Mouse (Mus musculus) frontal cortex, adult 2 months (tissue): ENCODE measurements around the gene Krtap5-3. TPM values are rescaled to one million over a fixed set of nuclear protein-coding genes. Genes with fewer than 3 reads are reported as not detected.
"Not testable (repeated sequence)": the region's sequence is repeated elsewhere in the genome, so short reads cannot be mapped to it uniquely, and the experiment has no call there.

Source experiments
- DNase-seq, 2 experiments: peaks; one replicate each; pipeline ENCODE4 v3.0.0; 2022; ENCODE audit warnings: low spot score in 1 of 2; ENCODE audit errors: extremely low spot score in 1 of 2
- polyA plus RNA-seq: library from polyadenylated mRNA; depleted of rRNA; stranded (reverse); fragments of >200 nt; gene quantifications from 2 replicates; pipeline ENCODE4 v1.2.3, GENCODE M21; 2012; rRNA removed

Gene Krtap5-3
- polyA plus RNA-seq = 0.06 and 0.13 TPM in 2 replicates

DNA sequence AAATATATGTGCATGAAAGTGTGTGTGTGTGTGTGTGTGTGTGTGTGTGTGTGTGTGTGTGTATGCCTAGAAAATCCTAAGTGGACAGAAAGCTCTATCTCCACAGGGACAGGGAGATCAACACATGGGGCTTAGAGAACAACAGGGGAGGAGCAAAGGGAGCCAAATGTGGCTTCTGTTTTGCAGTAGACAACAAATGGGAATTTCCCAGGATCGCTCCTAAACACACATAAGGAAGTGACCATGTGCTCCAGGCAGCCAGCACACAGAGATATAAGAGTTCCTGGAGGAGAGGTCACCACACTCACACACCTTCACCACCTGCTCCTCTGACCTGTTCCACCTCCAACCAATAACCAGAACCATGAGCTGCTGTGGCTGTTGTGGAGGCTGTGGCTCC is at the start of gene Krtap5-3:
Krtap5-3 (plus strand) TSS at position 301 of the 400 bp plus-strand sequence.
- no peak for DNase-seq

- no peak for DNase-seq
Measured at GRCm38 (mm10) chr7:142152191-142152590, 49.0 kb upstream of the Krtap5-3 start.

DNA sequence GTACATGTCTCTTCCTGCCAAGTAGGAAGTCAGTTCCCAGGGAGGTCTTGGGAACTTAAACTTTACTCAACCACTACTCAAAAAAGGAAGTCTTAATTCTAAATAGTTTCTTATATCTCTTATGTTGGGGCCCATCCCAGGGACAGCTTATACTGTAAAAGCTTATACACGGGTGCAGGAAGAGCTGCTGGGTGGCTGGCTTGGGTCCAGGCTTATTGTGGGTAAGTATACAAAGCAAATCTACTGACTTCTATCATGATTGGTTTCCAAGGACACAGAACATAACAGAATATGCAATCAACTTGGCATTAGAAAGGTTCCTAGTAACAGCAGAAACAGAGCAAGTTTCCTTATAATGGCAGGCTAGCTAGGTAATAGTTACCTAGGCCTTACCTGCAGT is 45.9 kb upstream of the Krtap5-3 start:
- DNase-seq = no peak

- DNase-seq = not testable (repeated sequence)
Measured at GRCm38 (mm10) chr7:142157013-142157412, 44.2 kb upstream of the Krtap5-3 start, which contains the start of gene Gm29735. Gm29735 (minus strand) TSS chr7:142157113.

DNA sequence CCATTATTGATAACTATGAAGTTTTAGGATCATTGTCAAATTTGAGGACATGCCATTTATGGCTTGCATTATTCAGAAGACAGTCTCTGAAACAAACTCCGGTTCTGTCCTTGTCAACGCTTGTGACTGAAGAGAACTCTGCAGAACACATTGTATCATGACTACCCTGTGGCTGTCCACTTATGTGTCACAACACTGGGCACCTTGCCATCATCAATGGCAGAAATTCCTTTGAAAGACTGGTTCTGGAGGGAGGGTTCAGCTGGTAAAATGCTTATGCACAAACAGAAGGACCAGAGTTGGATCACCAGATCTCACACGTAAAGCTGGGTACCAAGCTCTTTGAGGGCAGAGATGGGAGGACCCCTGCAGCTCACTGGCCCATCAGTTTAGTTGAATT is 41.8 kb upstream of the Krtap5-3 start:
- DNase-seq = no peak

GRCm38 (mm10) chr7:142165639-142166038 is 35.5 kb upstream of the Krtap5-3 start, which contains the start of gene Gm4553:
Gm4553 (minus strand) TSS chr7:142165739.
- not testable (repeated sequence) for DNase-seq

DNA sequence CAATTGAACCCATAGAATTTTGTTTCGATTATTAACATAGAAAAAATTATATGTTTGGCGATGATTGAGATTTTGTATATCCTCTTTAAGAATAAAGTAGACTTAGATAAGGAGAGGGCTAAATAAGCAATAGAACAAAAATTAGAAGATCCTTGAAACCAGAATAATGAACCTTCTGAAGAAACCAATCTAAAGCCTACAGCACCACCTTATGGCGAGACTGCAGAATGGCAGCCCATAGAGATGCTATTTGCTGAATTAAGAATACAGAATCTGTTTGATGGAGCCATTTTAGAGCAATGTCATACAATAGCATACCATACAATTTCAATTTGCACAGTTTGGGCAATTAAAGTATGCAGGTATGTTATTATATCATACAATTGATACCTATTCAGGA is 31.3 kb upstream of the Krtap5-3 start:
- DNase-seq = peak in 1 of 2 experiments; percentile 37

- DNase-seq = not testable (repeated sequence)
Measured at GRCm38 (mm10) chr7:142175905-142176304, 25.3 kb upstream of the Krtap5-3 start, which contains the start of gene Krtap5-2. Krtap5-2 (minus strand) TSS chr7:142176005.

GRCm38 (mm10) chr7:142178685-142179084 is 22.5 kb upstream of the Krtap5-3 start:
- peak in 1 of 2 experiments; percentile 20 for DNase-seq

DNA sequence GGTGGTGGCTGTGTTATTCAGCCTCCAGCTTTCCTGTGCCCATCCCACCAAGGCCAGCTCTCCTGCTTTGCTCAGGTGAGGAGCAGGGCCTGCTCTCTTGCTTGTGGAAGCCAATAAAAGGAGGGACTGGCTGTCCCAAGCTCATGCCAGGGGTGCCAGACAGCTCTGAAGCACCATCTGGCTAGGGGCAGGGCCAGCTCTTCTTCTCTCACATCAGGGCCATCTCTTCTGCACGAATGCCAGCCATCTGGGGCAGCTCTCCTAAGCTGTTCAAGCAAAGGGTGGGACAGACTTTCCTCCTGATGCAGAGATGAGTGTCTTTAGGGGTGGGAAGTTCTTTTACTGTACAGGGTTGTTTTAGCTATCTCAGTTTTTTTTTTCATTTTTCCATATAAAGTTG is 20.1 kb upstream of the Krtap5-3 start:
- DNase-seq = no peak

- no peak for DNase-seq
Measured at GRCm38 (mm10) chr7:142188156-142188555, 13.0 kb upstream of the Krtap5-3 start.

DNA sequence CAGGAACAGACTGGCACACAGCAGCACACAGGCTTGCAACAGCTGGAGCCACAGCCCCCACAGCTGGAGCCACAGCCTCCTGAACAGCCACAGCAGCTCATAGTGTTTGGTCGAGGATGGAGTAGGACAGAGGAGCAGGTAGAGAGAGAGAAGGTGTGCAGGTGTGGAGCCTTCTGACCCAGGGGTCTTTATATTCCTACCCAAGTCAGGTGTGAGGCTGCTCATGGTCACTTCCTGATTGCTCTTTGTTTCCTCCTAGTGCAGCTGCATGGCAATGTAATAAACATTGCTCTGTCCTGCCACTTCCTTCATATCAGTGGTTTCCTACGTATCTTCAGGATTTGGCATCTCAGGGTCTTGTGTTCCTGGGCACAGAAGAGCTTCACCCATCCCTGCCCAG is 10.9 kb upstream of the Krtap5-3 start, which contains the start of gene Gm10153:
Gm10153 (minus strand) TSS at position 101 of the 400 bp plus-strand sequence.
- no peak for DNase-seq

DNA sequence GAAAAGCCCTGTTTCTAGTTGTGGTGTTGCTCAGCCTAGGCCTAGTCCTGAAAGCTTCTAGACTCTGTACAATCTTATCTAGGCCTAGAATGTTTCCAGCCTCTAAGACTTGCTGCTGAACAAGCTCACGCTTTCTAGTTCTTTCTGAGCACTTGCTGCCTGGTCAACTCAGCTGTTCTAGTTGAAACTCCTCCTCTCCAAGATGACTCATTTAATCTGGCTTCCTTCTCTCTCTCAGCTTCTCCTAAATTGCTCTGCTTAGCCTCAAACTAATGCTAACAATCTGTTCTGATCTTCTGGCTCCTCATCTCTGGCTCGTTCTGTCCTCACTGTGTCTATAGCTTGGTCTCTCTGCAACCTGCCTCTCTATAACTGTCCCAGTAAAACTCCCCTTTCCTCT is 2.4 kb upstream of the Krtap5-3 start:
- DNase-seq = peak in 1 of 2 experiments; percentile 9

- DNase-seq = no peak
Measured at GRCm38 (mm10) chr7:142205488-142205887, 4.3 kb downstream of the Krtap5-3 start.

- not testable (repeated sequence) for DNase-seq
Measured at GRCm38 (mm10) chr7:142206891-142207290, 5.7 kb downstream of the Krtap5-3 start.

GRCm38 (mm10) chr7:142211559-142211958 is 10.4 kb downstream of the Krtap5-3 start, which contains the start of gene Gm7579:
Gm7579 (plus strand) TSS chr7:142211859.
- DNase-seq = no peak

DNA sequence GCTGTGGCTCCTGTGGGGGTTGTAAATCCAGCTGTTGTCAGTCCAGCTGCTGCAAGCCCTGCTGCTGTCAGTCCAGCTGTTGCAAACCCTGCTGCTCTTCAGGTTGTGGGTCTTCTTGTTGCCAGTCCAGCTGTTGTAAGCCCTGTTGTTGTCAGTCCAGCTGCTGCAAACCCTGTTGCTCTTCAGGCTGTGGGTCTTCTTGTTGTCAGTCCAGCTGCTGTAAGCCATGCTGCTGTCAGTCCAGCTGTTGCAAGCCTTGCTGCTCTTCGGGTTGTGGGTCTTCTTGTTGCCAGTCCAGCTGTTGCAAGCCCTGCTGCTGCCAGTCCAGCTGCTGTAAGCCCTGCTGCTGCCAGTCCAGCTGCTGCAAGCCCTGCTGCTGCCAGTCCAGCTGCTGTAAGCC is 11.0 kb downstream of the Krtap5-3 start:
- not testable (repeated sequence) for DNase-seq

DNA sequence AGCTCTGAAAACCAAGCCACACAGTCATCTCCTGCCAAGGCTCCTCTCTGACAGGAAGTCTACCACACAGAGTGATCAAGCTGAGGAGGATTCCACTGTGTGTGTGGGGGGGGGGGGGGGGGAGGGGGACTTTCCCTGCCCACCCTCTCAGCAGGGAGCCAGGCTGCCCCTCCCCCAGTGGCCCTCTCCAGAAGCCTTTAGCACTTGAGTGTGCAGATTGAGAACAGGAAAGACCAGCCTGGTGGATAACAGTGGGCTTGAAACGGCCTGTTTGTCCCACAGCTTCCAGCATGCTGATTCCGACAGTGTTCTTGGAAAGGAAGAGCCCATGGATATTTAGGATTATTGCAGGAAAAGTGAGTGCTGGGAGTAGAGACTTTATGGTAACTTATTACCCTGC is 23.4 kb downstream of the Krtap5-3 start:
- no peak for DNase-seq

DNA sequence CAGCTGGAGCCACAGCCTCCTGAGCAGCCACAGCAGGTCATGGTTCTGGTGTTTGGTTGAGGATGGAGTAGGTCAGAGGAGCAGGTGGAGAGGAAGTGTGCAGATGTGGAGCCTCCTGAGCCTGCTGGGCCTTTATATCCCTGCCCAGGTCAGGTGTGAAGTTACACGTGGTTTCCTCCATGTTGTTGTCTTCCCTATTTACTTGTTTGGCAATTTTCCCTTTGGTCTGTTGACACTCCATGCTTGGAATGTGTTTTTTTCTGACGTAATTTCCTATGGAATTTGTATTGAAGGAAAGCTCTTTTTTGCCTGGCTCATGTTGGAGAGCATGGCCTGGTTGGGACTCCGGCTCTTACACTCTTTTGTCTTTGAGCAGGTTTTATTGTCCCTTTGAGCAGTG is 28.7 kb downstream of the Krtap5-3 start, which contains the start of gene Krtap5-5:
Krtap5-5 (minus strand) TSS at position 101 of the 400 bp plus-strand sequence.
- DNase-seq = not testable (repeated sequence)

GRCm38 (mm10) chr7:142231540-142231939 is 30.4 kb downstream of the Krtap5-3 start:
- DNase-seq = no peak

GRCm38 (mm10) chr7:142240978-142241377 is 39.8 kb downstream of the Krtap5-3 start, which contains the start of gene Gm40460:
Gm40460 (minus strand) TSS chr7:142241078.
- no peak for DNase-seq

DNA sequence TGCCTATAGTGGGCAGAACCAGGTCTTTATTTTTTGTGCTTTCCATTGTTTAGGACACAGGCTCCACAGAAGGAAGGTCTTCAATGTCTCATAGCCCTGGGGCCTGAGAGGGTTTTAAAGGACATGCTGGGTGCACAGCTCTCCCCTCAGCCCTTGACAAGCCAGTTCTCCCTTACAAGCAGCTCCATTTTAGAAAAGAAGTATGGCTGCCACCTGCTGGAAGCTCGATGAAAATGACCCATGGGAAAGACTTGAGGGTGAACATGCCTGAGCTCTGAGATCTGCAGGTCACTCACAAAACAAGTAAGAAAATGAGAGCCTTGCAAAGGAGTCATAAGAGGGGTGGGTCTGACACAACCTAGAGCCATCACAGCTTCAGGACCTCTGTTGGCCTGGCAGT is 48.7 kb downstream of the Krtap5-3 start:
- DNase-seq = peak in 1 of 2 experiments; percentile 65
